Mouse (Mus musculus): ENCODE data around the gene Timm44. TPM values are rescaled to one million over a fixed set of nuclear protein-coding genes. Genes with fewer than 3 reads are reported as not detected.

The Timm44 gene
- total and polyA plus RNA-seq, 3 experiments: 174 to 199 TPM; not detected in 1

DNA sequence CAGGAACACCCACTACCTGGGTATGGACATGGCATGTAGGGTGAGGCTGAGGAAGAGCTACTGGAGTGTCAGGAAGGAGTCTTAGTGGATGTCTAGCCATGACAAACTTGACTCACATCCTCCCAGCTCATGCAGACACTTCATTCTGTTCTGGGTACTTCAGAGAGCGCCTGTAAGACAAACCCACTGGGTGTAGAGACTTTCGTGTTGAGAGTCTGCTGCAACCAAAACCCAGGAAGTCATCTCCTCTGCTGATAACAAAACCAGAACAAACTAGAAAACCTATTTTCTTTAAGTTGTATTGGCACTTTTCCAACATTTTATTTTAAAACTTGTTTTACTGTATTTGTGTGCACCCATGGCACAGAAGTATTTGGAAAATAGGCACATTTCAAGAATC lies 30.1 kb upstream of the Timm44 start (continued):
- no peak for TF ChIP-seq MAFK (IDR thresholded peaks at IDR 0.05; ENCODE audit: borderline replicate concordance, low read depth, low read length)
- TF ChIP-seq ZMIZ1 (IDR thresholded peaks at IDR 0.05; ENCODE audit: low read depth, low read length): no peak
- TF ChIP-seq MXI1 (IDR thresholded peaks at IDR 0.05; ENCODE audit: low read depth, low read length): peak; percentile 18; the same call in 1 of the 2 replicates
- no peak for TF ChIP-seq POLR2AphosphoS5 (IDR thresholded peaks at IDR 0.05; ENCODE audit: borderline replicate concordance, low read depth, low read length)
- no peak for TF ChIP-seq GABPA (IDR thresholded peaks at IDR 0.05; ENCODE audit: low read depth, low read length)
- no peak; the same call in 1 of the 2 replicates for TF ChIP-seq SMC3 (IDR thresholded peaks at IDR 0.05; ENCODE audit: low read depth, low read length)
- TF ChIP-seq MAX (IDR thresholded peaks at IDR 0.05; ENCODE audit: low read length): no peak
- TF ChIP-seq ZC3H11A (IDR thresholded peaks at IDR 0.05; ENCODE audit: low read depth, low read length): no peak
- TF ChIP-seq MYB (IDR thresholded peaks at IDR 0.05; ENCODE audit: low read depth, low read length): no peak
- TF ChIP-seq SIN3A (IDR thresholded peaks at IDR 0.05; ENCODE audit: low read length): peak; percentile 70
- no peak for TF ChIP-seq CHD2 (IDR thresholded peaks at IDR 0.05; ENCODE audit: low read length)
- no peak for TF ChIP-seq CHD1 (IDR thresholded peaks at IDR 0.05; ENCODE audit: low read depth, low read length)
- TF ChIP-seq RCOR1 (IDR thresholded peaks at IDR 0.05; ENCODE audit: low read depth, low read length): peak; percentile 96
- TF ChIP-seq TBP (IDR thresholded peaks at IDR 0.05; ENCODE audit: low read depth, low read length): no peak
- no peak; the same call in 1 of the 2 replicates for TF ChIP-seq KAT2A (conservative IDR thresholded peaks at IDR 0.05; ENCODE audit: low read depth, low read length)
- peak; percentile 73 for TF ChIP-seq ELF1 (IDR thresholded peaks at IDR 0.05; ENCODE audit: low read depth, low read length)
- no peak for TF ChIP-seq UBTF (IDR thresholded peaks at IDR 0.05; ENCODE audit: borderline replicate concordance, insufficient read depth, low read depth, low read length)
- TF ChIP-seq TAL1 (IDR thresholded peaks at IDR 0.05; ENCODE audit: low read length): peak; percentile 56
- TF ChIP-seq USF1 (IDR thresholded peaks at IDR 0.05; ENCODE audit: low read depth, low read length): 0 out of 2 replicates have a peak, but pooled peaks have one; percentile 5
- no peak for TF ChIP-seq NELFE (IDR thresholded peaks at IDR 0.05; ENCODE audit: low read depth, low read length)
- peak; percentile 78 for TF ChIP-seq ETS1 (IDR thresholded peaks at IDR 0.05; ENCODE audit: low read depth, low read length)

DNA sequence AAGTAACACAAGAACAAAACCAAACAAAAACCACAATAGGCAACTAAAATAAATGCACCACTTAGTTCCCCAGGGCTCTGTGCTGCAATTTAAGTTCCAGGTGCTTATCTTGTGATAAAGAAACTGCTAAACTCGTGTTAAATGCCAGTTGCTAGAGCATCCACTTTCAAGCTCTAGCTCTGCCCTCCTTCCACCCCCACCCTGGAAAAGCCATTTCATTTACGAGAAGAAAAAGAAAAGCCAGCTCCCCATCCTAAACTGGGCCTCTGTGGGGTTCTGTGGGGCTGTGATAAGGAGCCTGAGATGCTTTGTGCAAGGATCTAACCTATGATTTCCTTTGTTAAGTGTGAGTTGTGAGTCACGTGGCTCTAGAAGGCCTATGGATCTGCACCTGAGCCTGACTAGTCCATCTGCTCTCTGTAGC lies 28.4 kb upstream of the Timm44 start:
- no peak overlapping the region for H3K4me3 ChIP-seq (ENCODE audit: control insufficient read depth in 1 of 2, insufficient read depth in 1 of 2, low read depth in 2 of 2, low read length in 2 of 2)
- H3K4me1 ChIP-seq (ENCODE audit: control insufficient read depth in 1 of 2, insufficient read depth in 2 of 2, low read length in 2 of 2): peaks cover 34 to 40% of the 10 kb centered on the region in 2 experiments
- H3K36me3 ChIP-seq (ENCODE audit: control insufficient read depth in 1 of 2, insufficient read depth in 2 of 2, low read length in 2 of 2): peaks cover 54 to 60% of the 10 kb centered on the region in 2 experiments
- peak; percentile 91 for DNase-seq (ENCODE audit: low read depth, low spot score)
- no peak overlapping the region; the same call in 1 of the 2 replicates for H3K9ac ChIP-seq (ENCODE audit: control insufficient read depth, low read depth, low read length, poor library complexity, severe bottlenecking)
- peak overlapping the region; percentile 89 for H3K27ac ChIP-seq (ENCODE audit: control insufficient read depth, low read depth, low read length)
- H3K79me2 ChIP-seq (ENCODE audit: control insufficient read depth, insufficient read depth, low read length, poor library complexity): peaks cover 17% of the 10 kb centered on the region
- no peaks in the 10 kb centered on the region for H3K27me3 ChIP-seq (ENCODE audit: control insufficient read depth in 1 of 2, insufficient read depth in 2 of 2, low read length in 2 of 2)
- H3K9me3 ChIP-seq (replicated peaks; ENCODE audit: insufficient read depth, low read length): no peaks in the 10 kb centered on the region
- TF ChIP-seq KAT2A (conservative IDR thresholded peaks at IDR 0.05; ENCODE audit: low read depth, low read length) (no peak; the same call in 1 of the 2 replicates), POLR2AphosphoS2 (IDR thresholded peaks at IDR 0.05; ENCODE audit: low read length) (no peak), MYB (IDR thresholded peaks at IDR 0.05; ENCODE audit: low read depth, low read length) (peak; percentile 61), MXI1 (IDR thresholded peaks at IDR 0.05; ENCODE audit: low read depth, low read length) (peak; percentile 86), HCFC1 (IDR thresholded peaks at IDR 0.05; ENCODE audit: low read depth, low read length) (peak; percentile 8), BHLHE40 (IDR thresholded peaks at IDR 0.05; ENCODE audit: borderline replicate concordance, low read depth, low read length) (peak; percentile 77; the same call in 1 of the 2 replicates), TAL1 (IDR thresholded peaks at IDR 0.05; ENCODE audit: low read length) (peak; percentile 87), TCF12 (IDR thresholded peaks at IDR 0.05; ENCODE audit: low read depth, low read length) (peak; percentile 94), MAFK (IDR thresholded peaks at IDR 0.05; ENCODE audit: borderline replicate concordance, low read depth, low read length) (peak; percentile 48; the same call in 1 of the 2 replicates), ZNF384 (IDR thresholded peaks at IDR 0.05; ENCODE audit: low read depth, low read length) (peak; percentile 43), UBTF (IDR thresholded peaks at IDR 0.05; ENCODE audit: borderline replicate concordance, insufficient read depth, low read depth, low read length) (no peak), NELFE (IDR thresholded peaks at IDR 0.05; ENCODE audit: low read depth, low read length) (no peak; the same call in 1 of the 2 replicates), NRF1 (IDR thresholded peaks at IDR 0.05; ENCODE audit: insufficient read depth, low read depth, low read length, poor library complexity, severe bottlenecking) (no peak), GATA1 (IDR thresholded peaks at IDR 0.05; ENCODE audit: low read depth, low read length) (peak; percentile 83), MEF2A (IDR thresholded peaks at IDR 0.05; ENCODE audit: extremely low read depth, insufficient replicate concordance, low read depth, low read length, poor library complexity, severe bottlenecking) (peak; percentile 44; the same call in 1 of the 2 replicates), MYC (IDR thresholded peaks at IDR 0.05; ENCODE audit: low read depth, low read length) (peak; percentile 48; the same call in 1 of the 2 replicates), TBP (IDR thresholded peaks at IDR 0.05; ENCODE audit: low read depth, low read length) (no peak), EP300 (IDR thresholded peaks at IDR 0.05; ENCODE audit: low read depth in 1 of 2, low read length in 2 of 2) (peak; percentile 82 to 91), ZKSCAN1 (IDR thresholded peaks at IDR 0.05; ENCODE audit: low read depth, low read length) (peak; percentile 81)
